Mouse (Mus musculus) intestine, embryonic 15.5 days (tissue): ENCODE data around the gene Gm10964. TPM values are rescaled to one million over a fixed set of nuclear protein-coding genes. Genes with fewer than 3 reads are reported as not detected.

Source experiments
- ATAC-seq: fragments of 200-750 bp; cut with Nextera tagmentation; 2 replicates; pipeline ENCODE4 v1.8.0; 2017; ENCODE audit warnings: moderate TSS enrichment, moderate library complexity
- H3K27ac ChIP-seq: fragments of 300-500 bp; sonication (generic); 2 replicates; pipeline ENCODE4 v1.5.1; 2015; ENCODE audit warnings: mild to moderate bottlenecking, inconsistent platforms
- H3K27me3 ChIP-seq: fragments of 300-500 bp; sonication (generic); replicated peaks from 2 replicates; pipeline ENCODE4 v1.6.1; 2015; ENCODE audit warnings: inconsistent platforms
- H3K36me3 ChIP-seq: fragments of 300-500 bp; sonication (generic); 2 replicates; pipeline ENCODE4 v1.6.1; 2015; ENCODE audit warnings: inconsistent platforms
- H3K4me1 ChIP-seq: fragments of 300-500 bp; sonication (generic); replicated peaks from 2 replicates; pipeline ENCODE4 v1.6.1; 2015; ENCODE audit warnings: inconsistent platforms
- H3K4me2 ChIP-seq: fragments of 300-500 bp; sonication (generic); replicated peaks from 2 replicates; pipeline ENCODE4 v1.6.1; 2015; ENCODE audit warnings: mild to moderate bottlenecking, inconsistent platforms
- H3K4me3 ChIP-seq: fragments of 300-500 bp; sonication (generic); replicated peaks from 2 replicates; pipeline ENCODE4 v1.5.1; 2015; ENCODE audit warnings: inconsistent platforms
- H3K9ac ChIP-seq: fragments of 300-500 bp; sonication (generic); 2 replicates; pipeline ENCODE4 v1.6.1; 2015; ENCODE audit warnings: inconsistent platforms
- H3K9me3 ChIP-seq: fragments of 300-500 bp; sonication (generic); 2 replicates; pipeline ENCODE4 v1.6.1; 2016; ENCODE audit warnings: inconsistent platforms
- WGBS: fragments of 180-500 bp; shearing (Covaris S2); methylation state at CpG from one replicate; pipeline ENCODE4 v1.1.7; 2015; 5-methylcytosine and 5-hydroxymethylcytosine counted together
- polyA plus RNA-seq: library from polyadenylated mRNA; unstranded; fragments of >200 nt; fragmentation: Nextera tagmentation; extraction: Ambion mirVana; gene quantifications from 2 replicates; pipeline ENCODE4 v1.2.1, GENCODE M21; 2015

Gm10964 gene
- polyA plus RNA-seq, 1 experiment from 2014 or later: not detected

- ATAC-seq: no peak
- Histone ChIP-seq H3K36me3 (peaks cover 4% of the 10 kb centered on the region; the same call in 1 of the 2 replicates), H3K9ac (peak overlapping the region; percentile 49), H3K4me1 (peaks cover 46% of the 10 kb centered on the region), H3K9me3 (no peaks in the 10 kb centered on the region), H3K4me3 (peak overlapping the region; percentile 36), H3K27me3 (no peaks in the 10 kb centered on the region), H3K4me2 (peak overlapping the region; percentile 60), H3K27ac (peak overlapping the region; percentile 89)
- 64% methylated on average over 28 of the region's 28 CpGs for WGBS
Observed at GRCm38 (mm10) chr3:103735776-103736600, 3.2 kb upstream of the Gm10964 start.

- Histone ChIP-seq H3K27me3 (no peaks in the 10 kb centered on the region), H3K4me2 (peak overlapping the region; percentile 60), H3K9me3 (no peaks in the 10 kb centered on the region), H3K36me3 (peaks cover 4% of the 10 kb centered on the region; the same call in 1 of the 2 replicates), H3K4me1 (peaks cover 46% of the 10 kb centered on the region), H3K9ac (peak overlapping the region; percentile 49), H3K4me3 (peak overlapping the region; percentile 36), H3K27ac (peak overlapping the region; percentile 89)
- ATAC-seq: peak; percentile 39
- WGBS: 24% methylated on average over 16 of the region's 16 CpGs
Observed at GRCm38 (mm10) chr3:103737061-103737754, 2.0 kb upstream of the Gm10964 start.

GRCm38 (mm10) chr3:103737778-103738571 is 1.2 kb upstream of the Gm10964 start, which contains the start of gene Olfml3:
Olfml3 (minus strand) TSS chr3:103738001.
- WGBS: under 1% methylated on average over 18 of the region's 18 CpGs
- H3K27ac ChIP-seq: peak within 1 kb of the TSS; percentile 89

GRCm38 (mm10) chr3:103740342-103740741 is 1.2 kb downstream of the Gm10964 start:
- no peak overlapping the region for H3K4me3 ChIP-seq
- H3K27ac ChIP-seq: no peak overlapping the region
- H3K9me3 ChIP-seq: no peaks in the 10 kb centered on the region
- H3K4me2 ChIP-seq: no peak overlapping the region
- peaks cover 22% of the 10 kb centered on the region for H3K36me3 ChIP-seq
- 44% methylated on average over 5 of the region's 5 CpGs for WGBS
- no peaks in the 10 kb centered on the region for H3K27me3 ChIP-seq
- H3K4me1 ChIP-seq: peaks cover 24% of the 10 kb centered on the region
- no peak overlapping the region for H3K9ac ChIP-seq
- no peak for ATAC-seq

More at GRCm38 (mm10) chr3:103737778-103738571, 1.2 kb upstream of the Gm10964 start, which contains the start of gene Olfml3:
- H3K36me3 ChIP-seq: peaks cover 4% of the 10 kb centered on the region; the same call in 1 of the 2 replicates
- no peaks in the 10 kb centered on the region for H3K27me3 ChIP-seq
- H3K9me3 ChIP-seq: no peaks in the 10 kb centered on the region
- peak within 1 kb of the TSS; percentile 49 for H3K9ac ChIP-seq
- peaks cover 43% of the 10 kb centered on the region for H3K4me1 ChIP-seq
- ATAC-seq: peak; percentile 93
- peak within 1 kb of the TSS; percentile 36 for H3K4me3 ChIP-seq
- peak within 1 kb of the TSS; percentile 60 for H3K4me2 ChIP-seq

- Histone ChIP-seq H3K4me1 (peaks cover 6% of the 10 kb centered on the region; the same call in 1 of the 2 replicates), H3K9me3 (no peaks in the 10 kb centered on the region), H3K9ac (no peak overlapping the region), H3K27me3 (no peaks in the 10 kb centered on the region), H3K4me2 (no peak overlapping the region), H3K27ac (no peak overlapping the region), H3K4me3 (no peak overlapping the region), H3K36me3 (peaks cover 22% of the 10 kb centered on the region; the same call in 1 of the 2 replicates)
- WGBS: 75% methylated on average over 6 of the region's 6 CpGs
- no peak for ATAC-seq
Observed at GRCm38 (mm10) chr3:103743208-103743607, 4.0 kb downstream of the Gm10964 start.

- Histone ChIP-seq H3K4me2 (no peak overlapping the region), H3K9ac (no peak overlapping the region), H3K4me3 (no peak overlapping the region), H3K4me1 (no peaks in the 10 kb centered on the region; the same call in 1 of the 2 replicates), H3K36me3 (peaks cover 26% of the 10 kb centered on the region; the same call in 1 of the 2 replicates), H3K27ac (no peak overlapping the region), H3K9me3 (no peaks in the 10 kb centered on the region), H3K27me3 (no peaks in the 10 kb centered on the region)
- 89% methylated on average over 14 of the region's 14 CpGs for WGBS
- ATAC-seq: no peak
Observed at GRCm38 (mm10) chr3:103745001-103745770, 6.0 kb downstream of the Gm10964 start.

- H3K4me3 ChIP-seq: no peak overlapping the region
- no peaks in the 10 kb centered on the region for H3K9me3 ChIP-seq
- ATAC-seq: no peak
- WGBS: 80% methylated on average over 5 of the region's 5 CpGs
- no peak overlapping the region for H3K9ac ChIP-seq
- peaks cover 26% of the 10 kb centered on the region; the same call in 1 of the 2 replicates for H3K36me3 ChIP-seq
- H3K4me2 ChIP-seq: no peak overlapping the region
- no peaks in the 10 kb centered on the region for H3K4me1 ChIP-seq
- H3K27ac ChIP-seq: no peak overlapping the region
- no peaks in the 10 kb centered on the region for H3K27me3 ChIP-seq
Observed at GRCm38 (mm10) chr3:103746711-103747110, 7.5 kb downstream of the Gm10964 start.

GRCm38 (mm10) chr3:103751558-103751957 is 12.4 kb downstream of the Gm10964 start:
- no peak overlapping the region for H3K4me3 ChIP-seq
- H3K4me2 ChIP-seq: no peak overlapping the region
- H3K27me3 ChIP-seq: no peaks in the 10 kb centered on the region
- ATAC-seq: no peak
- peaks cover 15% of the 10 kb centered on the region for H3K36me3 ChIP-seq
- H3K9ac ChIP-seq: no peak overlapping the region
- H3K9me3 ChIP-seq: no peaks in the 10 kb centered on the region
- H3K27ac ChIP-seq: no peak overlapping the region
- WGBS: 85% methylated on average over 2 of the region's 2 CpGs
- no peaks in the 10 kb centered on the region for H3K4me1 ChIP-seq

GRCm38 (mm10) chr3:103755351-103755750 is 16.2 kb downstream of the Gm10964 start:
- Histone ChIP-seq H3K27ac (no peak overlapping the region), H3K4me1 (no peaks in the 10 kb centered on the region), H3K27me3 (no peaks in the 10 kb centered on the region), H3K9ac (no peak overlapping the region), H3K4me2 (no peak overlapping the region), H3K9me3 (no peaks in the 10 kb centered on the region), H3K4me3 (no peak overlapping the region), H3K36me3 (peaks cover 22% of the 10 kb centered on the region)
- 62% methylated on average over 3 of the region's 3 CpGs for WGBS
- no peak for ATAC-seq

GRCm38 (mm10) chr3:103756920-103757319 is 17.8 kb downstream of the Gm10964 start:
- Histone ChIP-seq H3K27ac (no peak overlapping the region), H3K27me3 (no peaks in the 10 kb centered on the region), H3K4me3 (no peak overlapping the region), H3K9ac (no peak overlapping the region), H3K4me1 (no peaks in the 10 kb centered on the region), H3K36me3 (peaks cover 26% of the 10 kb centered on the region), H3K9me3 (no peaks in the 10 kb centered on the region), H3K4me2 (no peak overlapping the region)
- ATAC-seq: peak; percentile 63
- 68% methylated on average over 2 of the region's 2 CpGs for WGBS

- no peaks in the 10 kb centered on the region for H3K27me3 ChIP-seq
- H3K9me3 ChIP-seq: no peaks in the 10 kb centered on the region
- H3K27ac ChIP-seq: no peak overlapping the region
- no peak for ATAC-seq
- H3K4me1 ChIP-seq: no peaks in the 10 kb centered on the region
- WGBS: 89% methylated on average over 7 of the region's 7 CpGs
- H3K9ac ChIP-seq: no peak overlapping the region
- no peak overlapping the region for H3K4me3 ChIP-seq
- peaks cover 31% of the 10 kb centered on the region for H3K36me3 ChIP-seq
- H3K4me2 ChIP-seq: no peak overlapping the region
Observed at GRCm38 (mm10) chr3:103758456-103758855, 19.3 kb downstream of the Gm10964 start.
